Mouse (Mus musculus) neutrophil, adult 65 days (primary cell): ENCODE results near the gene Tceanc2. TPM values are rescaled to one million over a fixed set of nuclear protein-coding genes. Genes with fewer than 3 reads are reported as not detected.

ENCODE experiments used
- total RNA-seq: library from RNA; stranded (reverse); gene quantifications from 2 replicates; pipeline ENCODE4 v1.2.4, GENCODE M21; 2023

The Tceanc2 gene
- 27.1 and 34.5 TPM in 2 replicates for total RNA-seq

DNA sequence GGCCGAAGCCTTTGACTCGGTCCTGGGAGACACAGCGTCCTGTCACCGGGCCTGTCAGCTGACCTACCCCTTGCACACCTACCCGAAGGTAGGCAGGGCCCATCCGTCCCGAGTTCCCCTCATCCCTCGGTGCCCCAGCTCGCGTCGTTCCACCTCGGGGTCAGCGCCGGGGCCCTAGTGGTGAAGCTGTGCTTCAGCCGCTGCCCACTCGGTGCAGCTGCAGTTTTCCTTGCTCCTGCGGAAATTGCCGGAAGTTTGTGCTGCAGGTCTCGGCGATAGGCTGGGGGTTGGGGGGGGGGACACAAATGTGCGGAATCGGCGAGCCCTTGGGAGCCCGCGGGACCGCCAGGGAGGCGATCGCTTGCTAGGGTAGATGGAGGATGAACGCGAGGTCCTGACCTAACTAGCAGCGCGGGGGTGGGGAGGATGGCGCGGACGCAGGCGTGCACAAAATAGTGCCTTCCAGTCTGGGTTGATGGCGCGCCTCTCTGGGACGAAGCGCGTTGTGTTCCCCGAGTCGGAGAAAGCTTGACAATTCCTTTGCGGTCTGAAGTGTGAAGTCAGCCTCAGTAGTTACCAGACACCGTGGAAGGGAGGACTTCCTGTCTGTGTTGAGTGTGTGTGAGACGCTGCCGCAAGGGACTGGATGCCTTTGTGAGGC, at the start of gene Tceanc2:
Gene Tceanc2 (minus strand): TSS at position 287 of the 661 bp plus-strand sequence.

DNA sequence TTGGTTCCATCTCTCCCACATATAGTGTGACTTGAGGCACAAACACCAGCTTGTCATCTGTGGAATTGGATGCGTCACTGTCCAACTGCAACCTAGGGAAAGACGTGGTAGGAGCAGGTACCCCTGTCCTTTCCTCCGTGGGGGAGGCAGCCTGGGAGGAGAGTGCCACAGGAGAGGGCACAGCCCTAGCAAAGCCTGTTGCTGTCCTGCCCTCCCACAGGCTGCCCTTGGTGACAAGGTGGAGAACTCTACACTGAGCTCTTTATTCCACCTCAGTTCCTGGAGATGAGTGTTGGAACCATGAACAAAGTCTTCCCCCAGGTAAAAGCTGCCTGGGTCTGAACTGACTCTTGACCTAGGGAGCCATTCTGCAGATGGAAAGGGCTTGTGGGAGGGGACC, 30.0 kb upstream of the Tceanc2 start, which contains the start of gene Ldlrad1:
Gene Ldlrad1 (plus strand): TSS at position 301 of the 400 bp plus-strand sequence.

DNA sequence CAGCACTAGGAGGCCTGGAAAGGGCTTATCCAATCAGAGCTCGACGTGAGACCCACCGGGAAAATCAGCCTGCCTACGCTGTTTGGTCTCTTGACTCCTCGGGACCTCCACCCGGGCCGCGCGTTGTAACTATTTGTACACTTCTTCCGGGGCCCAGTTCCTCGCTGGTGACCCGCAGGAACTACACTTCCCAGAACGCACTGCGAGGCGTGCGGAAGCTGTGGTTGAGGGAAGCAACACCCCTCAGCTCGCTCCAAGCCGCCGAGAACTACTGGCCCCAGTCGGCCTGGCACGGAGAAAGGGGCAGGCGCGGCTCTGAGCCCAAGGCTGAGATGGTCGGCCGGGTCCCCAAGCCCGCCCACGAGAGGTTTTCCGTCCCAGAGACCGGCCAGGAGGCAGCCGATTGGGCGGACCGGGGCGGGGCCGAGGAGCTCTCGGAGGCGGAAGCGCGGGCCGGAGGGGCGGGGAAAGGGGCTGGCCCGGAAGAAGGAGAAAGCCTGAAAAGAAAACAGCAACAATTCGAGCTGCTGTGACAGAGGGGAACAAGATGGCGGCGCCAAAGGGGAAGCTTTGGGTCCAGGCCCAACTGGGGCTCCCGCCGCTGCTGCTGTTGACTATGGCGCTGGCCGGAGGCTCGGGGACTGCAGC, 610 bp downstream of the Tceanc2 start, which contains the start of gene Tmem59:
Gene Tmem59 (plus strand): TSS at position 218 of the 648 bp plus-strand sequence.

DNA sequence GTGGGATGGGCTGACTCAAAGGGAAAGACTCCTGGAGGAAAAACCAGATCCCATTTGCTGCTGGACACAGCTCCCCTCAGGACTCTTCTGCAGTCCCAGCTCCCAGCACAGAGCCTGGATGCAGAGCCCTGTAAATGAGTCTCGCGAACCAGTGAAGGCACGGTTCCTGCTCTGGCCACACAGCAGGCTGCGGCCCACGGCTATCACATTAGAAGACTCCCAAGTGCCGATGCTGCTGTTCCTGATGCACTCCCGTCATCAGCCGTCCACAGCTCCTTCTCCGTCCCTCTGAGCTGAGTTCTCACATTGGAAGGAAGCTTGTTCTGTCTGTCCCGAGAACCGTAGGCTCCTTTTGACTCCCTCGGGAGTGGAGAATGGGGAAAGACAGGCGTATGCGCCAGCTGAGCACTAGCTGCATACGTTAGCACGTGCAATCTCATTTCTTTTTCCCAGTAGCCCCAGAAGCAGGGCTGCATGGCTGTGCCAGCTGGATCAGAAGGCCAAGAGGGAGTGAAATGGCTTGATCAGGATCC, 82.0 kb downstream of the Tceanc2 start, which contains the start of gene Cdcp2:
Gene Cdcp2 (plus strand): TSS at position 51 of the 533 bp plus-strand sequence.

Other genes starting within 250 kb of the Tceanc2 start
- 21.9 and 35.1 TPM in 2 replicates for gene Mrpl37, start 112.2 kb downstream of the Tceanc2 start, total RNA-seq
- 2.1 and 2.8 TPM in 2 replicates for gene Cyb5rl, start 112.1 kb downstream of the Tceanc2 start, total RNA-seq
- not detected in 2 replicates for gene Cdcp2, start 82.2 kb downstream of the Tceanc2 start, total RNA-seq
- gene Tmem59, start 717 bp downstream of the Tceanc2 start, total RNA-seq, result 138 and 152 TPM in 2 replicates
- not detected in 2 replicates for gene Ldlrad1, start 30.1 kb upstream of the Tceanc2 start, total RNA-seq
- gene Lrrc42, start 74.4 kb upstream of the Tceanc2 start, total RNA-seq, result 9.4 and 14.2 TPM in 2 replicates
- 4.5 and 6.3 TPM in 2 replicates for gene Hspb11, start 74.5 kb upstream of the Tceanc2 start, total RNA-seq
- gene Dio1, start 128.1 kb upstream of the Tceanc2 start, total RNA-seq, result not detected in 2 replicates
- 51.2 and 54.1 TPM in 2 replicates for gene Yipf1, start 135.2 kb upstream of the Tceanc2 start, total RNA-seq
- 15.4 and 15.6 TPM in 2 replicates for gene Ndc1, start 188.7 kb upstream of the Tceanc2 start, total RNA-seq